Mouse (Mus musculus) CH12.LX (cell line): ENCODE measurements around the gene Ntm.

Experiments
- CTCF ChIP-seq, 2 experiments: IDR thresholded peaks in 1 of 2; conservative IDR thresholded peaks in 1 of 2; 2 replicates each; pipeline ENCODE4 v1.5.1; 2011 to 2012; ENCODE audit warnings: low read depth in 2 of 2, low read length in 2 of 2, improper control_type of control experiment in 1 of 2, inconsistent platforms in 1 of 2, mild to moderate bottlenecking in 1 of 2, moderate library complexity in 1 of 2
- MAFK ChIP-seq: IDR thresholded peaks from 2 replicates; pipeline ENCODE4 v1.6.1; 2011; ENCODE audit warnings: low read length, improper control_type of control experiment; ENCODE audit not compliant: insufficient replicate concordance
- POLR2A ChIP-seq: IDR thresholded peaks from 2 replicates; pipeline ENCODE4 v1.6.1; 2011; ENCODE audit warnings: low read depth, mild to moderate bottlenecking, improper control_type of control experiment, low read length
- RAD21 ChIP-seq: IDR thresholded peaks from 2 replicates; pipeline ENCODE4 v1.6.1; 2011; ENCODE audit warnings: low read depth, mild to moderate bottlenecking, low read length, improper control_type of control experiment, moderate library complexity
- SIN3A ChIP-seq: IDR thresholded peaks from 2 replicates; pipeline ENCODE4 v1.6.1; 2012; ENCODE audit warnings: low read length, improper control_type of control experiment, inconsistent platforms
- ZC3H11A ChIP-seq: IDR thresholded peaks from 2 replicates; pipeline ENCODE4 v1.6.1; 2012; ENCODE audit warnings: low read depth, mild to moderate bottlenecking, inconsistent platforms, low read length, improper control_type of control experiment

DNA sequence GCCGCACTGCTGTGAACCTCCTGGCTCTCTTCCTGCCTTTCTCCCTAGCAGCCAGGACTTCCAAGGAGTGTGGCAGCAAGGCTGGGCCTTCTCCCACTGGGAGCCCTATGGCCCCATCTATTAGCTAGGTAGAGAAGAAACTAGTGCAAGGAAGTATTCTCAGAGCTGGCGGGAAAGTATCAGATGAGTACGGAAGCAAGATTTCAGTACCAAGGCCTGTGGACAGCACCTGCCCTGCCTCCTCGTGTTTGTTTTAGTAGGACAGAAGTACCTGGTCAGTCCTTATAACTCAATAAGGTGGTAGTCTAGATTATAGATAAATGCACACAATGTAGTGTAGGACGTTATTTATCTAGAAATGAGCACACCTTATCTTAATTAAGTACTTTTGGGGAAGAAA, 874.3 kb downstream of the Ntm start:
- TF ChIP-seq RAD21 (no peak), CTCF (conservative IDR thresholded peaks at IDR 0.05 in 1 of 2, IDR thresholded peaks at IDR 0.05 in 1 of 2; ENCODE audit: low read depth in 2 of 2, low read length in 2 of 2) (no peak), POLR2A (no peak), SIN3A (no peak), ZC3H11A (no peak), MAFK (no peak)
